Mouse (Mus musculus): Measurements from ENCODE around the gene Nelfb.

The Nelfb gene

GRCm38 (mm10) chr2:25195211-25196156 lies 15.8 kb downstream of the Nelfb start:
- DNase-seq = peak; percentile 80 to 84

DNA sequence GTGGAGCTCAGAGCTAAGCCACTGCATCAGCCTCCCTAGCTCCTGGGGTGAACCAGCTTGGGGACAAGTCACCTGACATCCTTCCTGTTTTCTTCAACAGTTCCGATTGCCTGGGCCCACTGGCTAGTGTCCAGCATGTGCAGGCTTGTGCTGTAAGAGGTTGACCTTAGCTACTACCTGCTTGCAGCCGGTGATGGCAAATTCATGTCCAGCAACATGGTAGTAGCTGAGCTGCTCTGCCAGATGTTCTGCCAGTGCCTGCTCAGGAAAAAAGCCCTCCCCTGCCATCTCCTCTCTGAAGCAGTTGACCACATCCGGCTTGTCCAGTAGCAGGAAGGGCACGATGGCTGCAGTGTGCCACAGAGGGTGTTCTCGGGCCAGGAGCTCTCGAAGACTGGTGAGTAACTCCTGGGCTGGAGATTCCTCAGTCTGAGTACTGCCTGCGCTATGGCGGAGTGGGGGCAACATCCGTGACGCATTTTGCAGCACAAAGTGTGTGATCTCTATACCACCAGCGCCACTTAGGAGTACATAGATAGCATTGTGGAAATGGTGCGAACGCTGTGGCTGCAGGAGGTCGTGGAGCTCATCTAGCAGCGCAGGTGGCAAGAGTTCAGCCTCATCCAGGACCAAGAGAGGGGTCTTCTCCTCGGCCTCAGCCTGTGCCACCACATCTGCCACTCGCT lies 16.7 kb downstream of the Nelfb start:
- peak; percentile 40 to 46 for DNase-seq

GRCm38 (mm10) chr2:25194006-25194405 lies 17.3 kb downstream of the Nelfb start:
- no peak for DNase-seq

- peak; percentile 89 to 90 for DNase-seq
Measured at GRCm38 (mm10) chr2:25193330-25193770, 17.9 kb downstream of the Nelfb start.

GRCm38 (mm10) chr2:25187841-25188240 lies 23.4 kb downstream of the Nelfb start:
- DNase-seq = no peak

DNA sequence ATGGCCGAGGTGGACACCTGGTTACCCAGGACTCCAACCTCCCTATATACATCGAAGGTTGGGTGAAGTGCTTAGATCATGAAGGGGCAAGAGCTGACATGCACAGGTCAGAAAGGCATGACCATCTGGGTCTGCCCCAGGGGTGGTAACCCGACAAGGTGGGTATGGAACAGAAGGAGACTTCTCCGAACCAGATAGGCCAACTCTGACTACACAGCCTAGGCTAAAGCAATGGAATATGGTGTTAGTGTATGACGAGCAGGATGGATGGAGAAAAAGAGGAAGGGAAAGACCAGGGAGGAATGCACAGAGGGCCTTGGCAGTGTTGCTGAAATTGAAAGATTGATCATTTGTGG lies 24.7 kb downstream of the Nelfb start:
- no peak for DNase-seq

GRCm38 (mm10) chr2:25185625-25186574 lies 25.4 kb downstream of the Nelfb start:
- DNase-seq = peak; percentile 77 to 82

DNA sequence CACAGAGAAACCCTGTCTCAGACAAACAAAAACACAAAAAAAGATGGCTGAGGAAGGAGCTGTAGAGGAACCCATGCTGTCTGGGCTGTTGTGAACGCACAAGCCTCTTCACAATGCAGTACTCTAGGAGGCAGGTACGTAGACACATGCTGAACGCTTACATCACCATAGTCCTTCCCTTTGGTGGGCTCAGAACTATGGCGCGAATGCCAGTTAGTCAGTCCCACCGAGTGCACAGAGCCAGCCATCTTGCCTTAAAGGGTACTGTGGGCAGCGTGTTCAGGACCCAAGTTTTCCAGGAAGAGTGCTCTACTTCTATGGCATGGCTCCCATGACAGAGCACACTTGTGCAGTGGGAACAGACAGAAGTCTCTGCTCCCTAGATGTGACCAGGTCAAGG lies 26.8 kb downstream of the Nelfb start:
- DNase-seq = no peak

DNA sequence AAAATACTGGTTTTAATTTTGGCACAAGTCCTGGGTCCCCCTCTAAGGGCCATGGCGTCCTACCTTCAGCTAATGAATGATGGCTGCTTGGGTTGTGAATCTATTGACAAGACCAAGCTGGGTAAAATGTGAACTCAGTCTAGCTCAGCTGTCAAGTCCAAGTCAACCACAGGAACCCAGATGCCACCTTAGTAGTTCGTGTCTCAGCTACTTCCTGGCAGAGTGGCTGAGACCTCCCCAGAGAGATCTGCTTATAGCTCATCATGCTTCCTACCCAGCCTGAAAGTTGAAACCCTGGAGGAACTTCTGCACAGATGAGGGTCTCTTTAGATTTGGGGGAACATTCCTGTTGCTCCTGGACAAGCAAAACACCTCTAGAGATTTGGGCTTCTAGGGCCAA lies 28.0 kb downstream of the Nelfb start:
- DNase-seq = peak in 1 of 2 experiments; percentile 17

DNA sequence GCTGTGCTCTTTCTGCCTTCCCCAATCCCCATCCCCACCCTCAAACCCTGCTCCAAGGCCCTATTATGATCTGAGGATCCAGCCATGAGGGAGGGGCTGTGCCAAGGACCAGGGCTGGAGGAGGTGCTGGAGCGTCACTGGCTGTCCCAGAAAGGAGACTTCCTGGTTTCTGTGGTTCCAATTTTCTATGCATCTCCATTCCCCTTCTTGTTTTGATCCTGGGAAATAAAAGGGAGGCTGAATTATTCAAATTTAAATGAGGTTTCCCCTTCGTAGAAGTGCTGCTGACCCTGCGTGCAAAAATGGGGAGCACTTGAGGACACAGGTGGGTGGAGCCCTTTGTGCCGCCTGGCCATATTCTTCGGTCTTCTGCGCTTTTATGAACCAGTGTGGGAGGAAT lies 28.6 kb downstream of the Nelfb start:
- DNase-seq = no peak

GRCm38 (mm10) chr2:25181891-25182397 lies 29.3 kb downstream of the Nelfb start:
- peak in 1 of 2 experiments; percentile 14 for DNase-seq

GRCm38 (mm10) chr2:25180973-25181890 lies 30.1 kb downstream of the Nelfb start:
- DNase-seq = peak; percentile 63 to 64

DNA sequence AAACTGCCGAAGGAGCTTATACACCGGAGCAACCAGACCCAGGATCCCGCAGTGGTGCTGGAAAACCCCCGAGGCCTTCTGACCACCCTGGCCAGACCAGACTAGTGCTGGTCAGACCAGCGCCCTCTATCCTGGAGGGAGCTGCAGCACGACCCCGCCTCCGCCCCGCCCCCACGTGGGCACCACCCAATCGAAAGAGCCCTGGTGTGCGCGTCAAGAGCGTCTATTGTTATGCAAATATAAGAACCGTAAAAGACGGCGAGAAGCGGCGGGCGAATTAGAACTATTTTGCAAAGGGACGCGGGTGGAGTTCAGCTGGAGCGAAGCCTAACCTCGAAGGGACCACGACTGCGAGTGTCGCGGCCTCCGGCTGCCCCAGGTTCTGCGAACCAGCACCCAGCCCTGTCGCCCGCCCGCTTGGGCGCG lies 30.8 kb downstream of the Nelfb start, which contains the start of gene Nrarp:
Gene Nrarp, plus strand, starts transcription at position 281 of the 426 bp plus-strand sequence.
- peak; percentile 96 for DNase-seq

DNA sequence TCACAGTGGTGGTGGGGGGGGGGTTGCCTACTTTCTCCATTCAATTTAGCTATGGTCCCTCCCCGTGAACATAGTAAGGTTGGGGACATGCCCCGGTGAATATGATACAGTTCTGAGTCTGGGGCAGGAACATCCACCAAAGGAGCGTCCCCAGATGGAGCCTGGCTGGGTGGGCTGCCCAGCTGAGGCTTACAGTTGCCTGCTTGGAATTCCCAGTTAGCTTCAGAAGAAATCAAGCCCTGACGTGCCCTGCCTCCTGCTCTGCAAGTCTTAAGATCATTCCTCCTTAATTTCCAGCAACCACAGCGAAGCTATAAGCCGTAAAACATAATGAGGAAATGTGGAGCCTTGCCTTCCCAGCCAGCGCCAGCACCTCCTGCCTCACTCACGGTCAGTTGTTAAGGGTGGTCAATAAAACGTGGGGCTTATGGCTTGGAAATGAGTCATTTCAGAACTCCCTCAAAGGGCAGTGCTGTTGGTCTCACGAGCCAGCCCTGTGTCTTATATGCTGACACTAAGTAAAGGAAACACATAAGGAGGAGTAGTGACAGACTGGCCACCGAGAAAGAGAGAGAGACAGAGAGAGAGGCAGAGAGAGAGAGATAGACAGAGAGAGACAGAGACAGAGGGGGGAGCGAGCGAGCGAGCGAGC lies 31.6 kb downstream of the Nelfb start:
- no peak for DNase-seq

GRCm38 (mm10) chr2:25178285-25178972 lies 32.9 kb downstream of the Nelfb start:
- DNase-seq = no peak

DNA sequence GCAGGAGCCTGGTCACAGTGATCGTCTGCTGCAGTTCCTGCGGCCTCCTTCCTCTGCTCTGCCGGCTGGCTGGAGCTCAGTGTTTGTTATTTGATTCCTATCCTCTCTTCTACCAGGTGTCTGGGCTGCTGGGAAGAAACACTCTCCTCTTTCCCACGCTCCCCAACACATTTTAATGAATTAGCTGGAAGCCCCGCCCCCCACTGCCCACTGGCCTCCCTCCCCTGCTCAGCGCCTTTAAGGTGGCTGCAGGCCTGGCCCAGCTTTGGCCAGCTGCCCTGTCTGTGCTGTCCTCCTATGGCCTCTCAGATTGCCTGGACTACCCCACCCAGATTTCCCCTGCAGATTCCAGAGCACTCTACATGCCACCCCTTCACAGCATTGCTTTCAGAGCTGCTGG lies 33.6 kb downstream of the Nelfb start:
- DNase-seq = peak; percentile 80 to 86

- DNase-seq = peak in 1 of 2 experiments; percentile 19
Measured at GRCm38 (mm10) chr2:25177076-25177475, 34.2 kb downstream of the Nelfb start.

DNA sequence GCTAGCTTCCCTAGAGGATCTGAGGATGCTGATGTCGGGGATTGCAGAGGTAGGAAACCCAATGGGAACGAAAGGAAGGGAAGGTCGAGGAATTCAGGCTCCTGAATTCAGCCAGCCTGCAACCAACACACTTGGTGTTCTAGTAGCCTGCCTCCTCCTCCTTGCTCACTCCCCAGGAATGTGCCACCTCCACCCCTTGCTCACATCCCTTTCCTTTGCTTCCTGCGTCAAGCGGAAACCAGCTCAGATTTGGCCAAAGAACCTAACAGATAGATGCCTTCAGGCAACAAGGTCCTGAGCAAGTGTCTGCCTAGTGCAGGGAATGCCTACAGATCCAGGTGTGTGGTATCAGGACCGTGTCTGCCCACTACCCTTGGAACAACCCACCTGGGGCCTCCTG lies 34.7 kb downstream of the Nelfb start:
- peak; percentile 54 to 59 for DNase-seq

DNA sequence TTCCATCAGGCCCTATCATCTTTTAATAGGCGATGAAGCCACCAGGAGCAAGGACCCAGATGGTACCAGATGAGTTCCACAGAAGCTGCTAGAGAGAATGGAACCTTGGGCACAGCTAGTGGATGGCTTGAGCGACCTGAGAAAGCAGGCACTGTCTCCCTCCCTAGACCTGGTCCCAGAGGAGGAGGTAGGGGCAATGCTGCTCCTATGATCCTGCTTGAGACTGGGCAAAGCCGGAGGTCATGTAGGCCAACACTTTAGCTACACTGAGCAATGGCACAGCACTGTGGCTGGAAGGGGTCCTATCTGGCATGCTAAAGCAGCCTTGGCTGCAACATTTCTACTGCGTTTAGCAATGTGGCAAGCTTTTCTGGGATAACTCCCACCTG lies 35.6 kb downstream of the Nelfb start:
- DNase-seq = no peak
